Mouse (Mus musculus) CH12.LX (cell line): ENCODE results near the gene Bod1. TPM values are rescaled to one million over a fixed set of nuclear protein-coding genes. Genes with fewer than 3 reads are reported as not detected.

Experiments used
- DNase-seq: peaks from one replicate; pipeline ENCODE4 v3.0.0-alpha.2; 2013; ENCODE audit errors: extremely low read depth
- H3K27ac ChIP-seq: 2 replicates; pipeline ENCODE4 v1.5.1; 2012; ENCODE audit warnings: low read depth, mild to moderate bottlenecking, control low read depth, moderate library complexity; ENCODE audit not compliant: insufficient read depth
- H3K27me3 ChIP-seq: replicated peaks from 2 replicates; pipeline ENCODE3; 2012; ENCODE audit warnings: inconsistent platforms
- H3K36me3 ChIP-seq, 2 experiments: replicated peaks in 1 of 2; 2 replicates each; pipeline versions ENCODE3 to v1.6.1; 2012; ENCODE audit warnings: inconsistent platforms in 1 of 2, low read length in 1 of 2, mild to moderate bottlenecking in 1 of 2, mixed read lengths in 1 of 2, moderate library complexity in 1 of 2; ENCODE audit not compliant: control insufficient read depth in 1 of 2, insufficient read depth in 1 of 2
- H3K4me1 ChIP-seq, 2 experiments: 2 replicates each; pipeline ENCODE4 v1.6.1; 2012; ENCODE audit warnings: inconsistent platforms in 1 of 2, moderate library complexity in 1 of 2; ENCODE audit not compliant: insufficient read depth in 2 of 2, control insufficient read depth in 1 of 2
- H3K4me2 ChIP-seq: 2 replicates; pipeline ENCODE4 v1.6.1; 2012; ENCODE audit warnings: low read depth, mild to moderate bottlenecking, control low read depth; ENCODE audit not compliant: poor library complexity, insufficient read depth, severe bottlenecking
- H3K4me3 ChIP-seq, 3 experiments: fragments of 150-350 bp in 1 of 3; sonication (generic) in 1 of 3; replicated peaks in 1 of 3; 2 replicates each; pipeline versions ENCODE3 to v1.5.1; 2011 to 2012; ENCODE audit warnings: low read depth in 2 of 3, low read length in 2 of 3, mild to moderate bottlenecking in 2 of 3, moderate library complexity in 2 of 3, control low read depth in 1 of 3, improper control_type of control experiment in 1 of 3, inconsistent platforms in 1 of 3, mixed read lengths in 1 of 3; ENCODE audit not compliant: poor library complexity in 1 of 3
- H3K79me2 ChIP-seq: replicated peaks from 2 replicates; pipeline ENCODE4 v1.6.1; 2012; ENCODE audit warnings: mild to moderate bottlenecking, moderate library complexity; ENCODE audit not compliant: control insufficient read depth, poor library complexity, insufficient read depth, severe bottlenecking; ENCODE audit errors: extremely low read depth
- H3K9ac ChIP-seq: 2 replicates; pipeline ENCODE4 v1.6.1; 2012; ENCODE audit warnings: low read depth, mild to moderate bottlenecking, control low read depth, moderate library complexity; ENCODE audit not compliant: insufficient read depth
- H3K9me3 ChIP-seq: replicated peaks from 2 replicates; pipeline ENCODE3; 2012; ENCODE audit warnings: low read length, inconsistent platforms, mixed read lengths
- BHLHE40 ChIP-seq: IDR thresholded peaks from 2 replicates; pipeline ENCODE4 v1.6.1; 2011; ENCODE audit warnings: mild to moderate bottlenecking, low read depth, low read length, improper control_type of control experiment
- CHD1 ChIP-seq: IDR thresholded peaks from 2 replicates; pipeline ENCODE4 v1.6.1; 2012; ENCODE audit warnings: low read depth, low read length, improper control_type of control experiment, inconsistent platforms
- CHD2 ChIP-seq: IDR thresholded peaks from 2 replicates; pipeline ENCODE4 v1.6.1; 2011; ENCODE audit warnings: low read length, improper control_type of control experiment
- E2F4 ChIP-seq: IDR thresholded peaks from 2 replicates; pipeline ENCODE4 v1.6.1; 2011; ENCODE audit warnings: low read depth, low read length, improper control_type of control experiment; ENCODE audit not compliant: insufficient replicate concordance
- ELF1 ChIP-seq: IDR thresholded peaks from 2 replicates; pipeline ENCODE4 v1.6.1; 2014; ENCODE audit warnings: low read depth, mild to moderate bottlenecking, inconsistent platforms, low read length, improper control_type of control experiment
- EP300 ChIP-seq: IDR thresholded peaks from 2 replicates; pipeline ENCODE4 v1.6.1; 2011; ENCODE audit warnings: low read length, improper control_type of control experiment
- IRF4 ChIP-seq: IDR thresholded peaks from 2 replicates; pipeline ENCODE4 v1.6.1; 2014; ENCODE audit warnings: low read depth, mild to moderate bottlenecking, inconsistent platforms, low read length, improper control_type of control experiment
- MAFK ChIP-seq: IDR thresholded peaks from 2 replicates; pipeline ENCODE4 v1.6.1; 2011; ENCODE audit warnings: low read length, improper control_type of control experiment; ENCODE audit not compliant: insufficient replicate concordance
- MXI1 ChIP-seq: IDR thresholded peaks from 2 replicates; pipeline ENCODE4 v1.6.1; 2011; ENCODE audit warnings: mild to moderate bottlenecking, low read depth, low read length, improper control_type of control experiment
- MYC ChIP-seq: IDR thresholded peaks from 2 replicates; pipeline ENCODE4 v1.6.1; 2011; ENCODE audit warnings: low read depth, mild to moderate bottlenecking, improper control_type of control experiment, low read length
- POLR2AphosphoS2 ChIP-seq: IDR thresholded peaks from 2 replicates; pipeline ENCODE4 v1.6.1; 2011; ENCODE audit warnings: low read depth, low read length, improper control_type of control experiment
- RAD21 ChIP-seq: IDR thresholded peaks from 2 replicates; pipeline ENCODE4 v1.6.1; 2011; ENCODE audit warnings: low read depth, mild to moderate bottlenecking, low read length, improper control_type of control experiment, moderate library complexity
- SIN3A ChIP-seq: IDR thresholded peaks from 2 replicates; pipeline ENCODE4 v1.6.1; 2012; ENCODE audit warnings: low read length, improper control_type of control experiment, inconsistent platforms
- SMC3 ChIP-seq: IDR thresholded peaks from 2 replicates; pipeline ENCODE4 v1.6.1; 2011; ENCODE audit warnings: low read depth, low read length, improper control_type of control experiment
- TCF12 ChIP-seq: IDR thresholded peaks from 2 replicates; pipeline ENCODE4 v1.6.1; 2014; ENCODE audit warnings: low read depth, mild to moderate bottlenecking, inconsistent platforms, low read length, improper control_type of control experiment
- UBTF ChIP-seq: IDR thresholded peaks from 2 replicates; pipeline ENCODE4 v1.6.1; 2012; ENCODE audit warnings: low read depth, mild to moderate bottlenecking, inconsistent platforms, low read length, improper control_type of control experiment, moderate library complexity
- USF1 ChIP-seq: IDR thresholded peaks from 2 replicates; pipeline ENCODE4 v1.6.1; 2014; ENCODE audit warnings: low read depth, mild to moderate bottlenecking, inconsistent platforms, low read length, improper control_type of control experiment
- ZC3H11A ChIP-seq: IDR thresholded peaks from 2 replicates; pipeline ENCODE4 v1.6.1; 2012; ENCODE audit warnings: low read depth, mild to moderate bottlenecking, inconsistent platforms, low read length, improper control_type of control experiment
- ZKSCAN1 ChIP-seq: IDR thresholded peaks from 2 replicates; pipeline ENCODE4 v1.6.1; 2012; ENCODE audit warnings: low read depth, inconsistent platforms, low read length, improper control_type of control experiment, borderline replicate concordance
- ZNF384 ChIP-seq: IDR thresholded peaks from 2 replicates; pipeline ENCODE4 v1.6.1; 2012; ENCODE audit warnings: low read depth, low read length, improper control_type of control experiment, inconsistent platforms
- dilution Hi-C: fragments of 300-500 bp; cut with MboI; formaldehyde crosslinking; loops from 2 replicates; pipeline ENCODE4 v1.14.3; 2020; ENCODE audit warnings: low sequenced_read_pairs; ENCODE audit not compliant: extremely low pct_unique_long_range_greater_than_20kb, extremely low pct_ligation_motif_present
- in situ Hi-C: fragments of 300-500 bp; cut with MboI; formaldehyde crosslinking; loops from 3 replicates; pipeline ENCODE4 v1.14.3; 2019; ENCODE audit warnings: low sequenced_read_pairs, low pct_ligation_motif_present, low pct_unique_long_range_greater_than_20kb, mixed read lengths
- polyA plus RNA-seq: library from polyadenylated mRNA; unstranded; fragments of >175 nt; gene quantifications from 2 replicates; pipeline ENCODE4 v1.2.1, GENCODE M21; 2012; ENCODE audit warnings: low read depth; ENCODE audit not compliant: insufficient read length
- total RNA-seq, 2 experiments: library from RNA; depleted of rRNA; stranded (reverse); fragments of 300-350 nt in 1 of 2; fragments of >200 nt in 1 of 2; gene quantifications; 2 replicates each; pipeline ENCODE4 v1.2.3; 2012 to 2014

Bod1 gene
- total and polyA plus RNA-seq, 3 experiments, result 32.6 to 38.2 (median 33.2) TPM

- peaks cover 0 to 16% of the 10 kb centered on the region in 2 experiments; a peak in 2 of 4 replicates for H3K4me1 ChIP-seq
- no peak overlapping the region for H3K27ac ChIP-seq
- dilution Hi-C loops (no loop called here), in situ Hi-C loops (no loop called here)
- H3K4me3 ChIP-seq, result no peak overlapping the region
- H3K9me3 ChIP-seq, result no peaks in the 10 kb centered on the region
- H3K79me2 ChIP-seq, result no peaks in the 10 kb centered on the region
- DNase-seq, result no peak
- no peaks in the 10 kb centered on the region for H3K27me3 ChIP-seq
- no peak overlapping the region for H3K9ac ChIP-seq
- H3K36me3 ChIP-seq, result no peaks in the 10 kb centered on the region
- no peak overlapping the region for H3K4me2 ChIP-seq
- no peak for TF ChIP-seq SMC3
- no peak for TF ChIP-seq TCF12
- no peak for TF ChIP-seq ELF1
- no peak for TF ChIP-seq MYC
- TF ChIP-seq ZNF384, result no peak
- no peak for TF ChIP-seq CHD1
- TF ChIP-seq SIN3A, result no peak
- TF ChIP-seq CHD2, result no peak
Observed at GRCm38 (mm10) chr11:31684913-31685567, 13.4 kb upstream of the Bod1 start.

DNA sequence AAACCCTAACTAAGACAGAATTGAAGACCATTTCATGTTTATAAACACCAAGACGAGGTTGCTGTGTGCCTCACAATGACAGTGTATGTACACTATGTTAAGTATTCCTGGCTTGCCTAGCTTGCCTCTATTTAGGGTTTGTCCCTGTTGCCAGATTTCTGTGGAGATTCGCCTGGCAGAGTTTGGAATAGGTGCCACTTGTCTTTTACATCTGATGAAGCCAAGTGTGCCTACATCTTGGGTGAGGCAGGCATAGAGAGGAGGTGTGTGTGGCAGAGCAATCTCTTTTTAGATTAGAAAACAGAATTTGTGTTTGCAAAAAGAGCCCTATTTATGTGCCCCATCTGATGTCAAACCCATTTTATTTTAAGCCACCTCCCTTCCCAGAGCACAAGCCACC, 12.4 kb upstream of the Bod1 start:
- Histone ChIP-seq H3K4me3 (no peak overlapping the region), H3K4me2 (no peak overlapping the region), H3K79me2 (no peaks in the 10 kb centered on the region), H3K36me3 (no peaks in the 10 kb centered on the region), H3K4me1 (peaks cover 0 to 7% of the 10 kb centered on the region in 2 experiments; a peak in 2 of 4 replicates), H3K9ac (no peak overlapping the region), H3K9me3 (no peaks in the 10 kb centered on the region), H3K27me3 (no peaks in the 10 kb centered on the region), H3K27ac (no peak overlapping the region)
- dilution Hi-C loops, result no loop called here
- in situ Hi-C loops, result no loop called here
- DNase-seq, result no peak
- no peak for TF ChIP-seq EP300
- TF ChIP-seq TCF12, result no peak
- TF ChIP-seq IRF4, result no peak
- no peak for TF ChIP-seq E2F4
- no peak for TF ChIP-seq POLR2AphosphoS2
- TF ChIP-seq MXI1, result no peak
- no peak for TF ChIP-seq CHD1
- TF ChIP-seq ZKSCAN1, result no peak
- TF ChIP-seq USF1, result no peak
- TF ChIP-seq ZC3H11A, result no peak
- no peak for TF ChIP-seq ELF1
- no peak for TF ChIP-seq MAFK
- TF ChIP-seq UBTF, result no peak
- TF ChIP-seq RAD21, result no peak
- TF ChIP-seq BHLHE40, result no peak
